Mouse (Mus musculus): ENCODE data around the gene Fat3.

DNA sequence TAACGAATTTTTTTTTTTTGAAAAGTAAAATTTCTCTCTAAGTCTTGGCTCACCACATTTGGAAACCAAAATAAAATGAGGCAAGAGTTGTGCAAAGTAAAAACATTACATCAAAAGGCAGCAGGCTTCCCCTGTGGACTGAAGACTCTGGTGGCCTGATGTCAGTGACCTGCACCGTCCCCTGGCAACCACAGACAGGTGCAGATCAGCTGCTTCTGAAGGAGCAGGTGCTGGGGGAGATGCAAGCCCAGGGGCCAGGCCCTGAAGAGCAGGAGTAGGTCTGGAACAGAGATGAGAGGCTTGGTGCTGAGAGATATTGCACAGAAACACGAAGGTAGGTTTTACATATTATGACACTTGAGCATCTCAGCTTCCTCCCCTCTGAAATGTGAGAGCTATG lies 289.6 kb downstream of the Fat3 start:
- no peak for TF ChIP-seq CTCF (IDR thresholded peaks at IDR 0.05; ENCODE audit: borderline replicate concordance, control insufficient read depth, extremely low read depth, insufficient read depth, low read length, poor library complexity)
- TF ChIP-seq POLR2A (IDR thresholded peaks at IDR 0.05; ENCODE audit: control insufficient read depth, extremely low read depth, insufficient read depth, low read length, poor library complexity): no peak

Measured in thymus, adult 2 months (tissue).